Mouse (Mus musculus): Measurements from ENCODE around the gene Stk24.

- TF ChIP-seq GATA1 (IDR thresholded peaks at IDR 0.05; ENCODE audit: low read length): no peak
- TF ChIP-seq TAL1 (IDR thresholded peaks at IDR 0.05; ENCODE audit: low read length): no peak
Observed at GRCm38 (mm10) chr14:121328878-121329277, 50.9 kb downstream of the Stk24 start.
